Mouse (Mus musculus): ENCODE results near the gene Gm19426. TPM values are rescaled to one million over a fixed set of nuclear protein-coding genes. Genes with fewer than 3 reads are reported as not detected.

Gm19426 gene
- polyA plus RNA-seq, 1 experiment = 3.7 TPM

DNA sequence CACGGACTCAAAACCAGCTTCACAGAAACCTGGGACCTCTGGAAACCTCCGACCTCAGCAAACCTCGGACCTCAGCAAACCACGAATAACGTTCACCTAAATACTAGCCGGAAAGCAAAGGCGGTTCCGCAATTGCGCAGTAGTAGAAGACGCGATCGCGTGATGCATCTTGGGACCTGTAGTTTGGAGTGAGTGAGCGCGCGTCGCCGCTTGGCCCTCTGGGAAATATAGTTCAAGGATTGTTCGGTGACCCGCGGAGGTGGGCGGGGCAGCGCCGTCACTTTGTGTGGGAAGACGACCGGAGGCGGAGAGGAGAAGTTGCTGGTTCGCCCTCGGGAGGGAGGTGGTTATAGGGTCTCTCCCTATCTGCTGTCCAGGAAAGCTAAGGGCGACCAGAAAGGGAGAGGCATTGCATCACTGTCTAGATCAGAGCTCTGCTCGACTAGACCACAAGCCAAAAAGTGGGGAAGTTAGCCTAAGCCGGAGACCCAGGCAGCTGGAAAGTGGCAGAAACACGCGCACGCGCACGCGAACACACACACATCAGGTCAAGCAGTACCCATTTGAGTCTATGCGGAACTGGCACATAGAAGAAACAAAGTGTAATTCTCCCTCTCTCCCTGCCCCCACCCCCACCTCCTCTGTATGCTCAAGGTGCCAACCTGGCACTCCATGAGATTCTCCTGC is 16.1 kb downstream of the Gm19426 start, which contains the start of gene Clp1:
Gene Clp1 (minus strand): TSS at position 179 of the 687 bp plus-strand sequence.
- DNase-seq (ENCODE audit: extremely low spot score in 1 of 2, low spot score in 1 of 2) = peak; percentile 95 to 99

DNA sequence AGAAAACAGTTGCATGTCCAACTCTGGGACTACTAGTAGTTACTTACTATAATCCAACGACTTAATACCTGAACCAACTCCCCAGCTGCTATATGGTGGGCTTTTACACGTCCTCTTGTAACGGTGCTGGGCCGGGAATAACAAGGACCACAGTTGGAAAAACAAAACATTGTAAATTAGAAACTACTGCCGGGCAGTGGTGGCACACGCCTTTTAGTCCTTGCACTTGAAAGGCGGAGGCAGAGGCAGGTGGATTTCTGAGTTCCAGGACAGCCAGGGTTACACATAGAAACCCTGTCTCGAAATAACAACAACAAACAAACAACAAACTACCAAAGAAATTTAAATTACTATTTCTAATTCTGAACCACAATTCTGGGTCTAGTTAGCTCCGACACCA is 16.7 kb downstream of the Gm19426 start:
- DNase-seq (ENCODE audit: extremely low spot score in 1 of 2, low spot score in 1 of 2) = no peak

DNA sequence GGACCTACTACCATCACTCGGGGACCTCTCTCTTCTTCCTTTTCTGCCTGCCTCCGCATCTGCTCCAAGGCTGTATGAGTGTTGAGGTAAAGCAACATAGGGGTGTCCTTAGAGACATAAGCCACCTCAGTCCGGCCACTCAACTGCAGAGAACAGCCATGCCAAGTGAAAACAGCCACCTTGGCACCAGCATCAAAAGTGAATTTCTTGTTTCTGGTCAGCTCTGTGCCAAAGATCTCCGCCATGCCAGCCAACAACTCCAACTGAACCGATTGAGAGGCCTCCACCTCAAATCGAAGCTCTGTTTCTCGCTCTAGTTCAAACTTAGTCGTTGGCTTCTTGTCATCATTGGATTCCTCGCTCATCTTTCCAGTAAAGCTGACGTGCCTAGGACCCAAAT is 17.7 kb downstream of the Gm19426 start:
- no peak for DNase-seq (ENCODE audit: extremely low spot score in 1 of 2, low spot score in 1 of 2)

DNA sequence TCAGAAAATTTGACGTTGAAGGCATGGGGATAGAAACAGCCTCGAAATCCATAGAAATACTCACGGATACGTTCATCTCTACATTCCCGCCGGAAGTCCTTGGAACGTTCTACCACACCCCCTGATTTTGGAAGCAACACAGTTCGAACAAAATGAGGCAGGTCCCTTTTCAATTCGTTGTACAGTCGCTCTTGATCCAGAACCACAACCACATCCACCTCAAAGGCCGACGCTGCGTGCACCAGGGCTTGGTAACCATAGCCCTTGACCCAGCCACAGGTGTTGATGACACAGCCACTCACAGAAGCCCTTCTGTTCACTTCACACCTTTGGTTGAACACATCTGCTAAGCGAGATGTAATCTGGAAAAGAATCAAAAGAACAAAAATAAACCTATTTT is 19.6 kb downstream of the Gm19426 start:
- no peak for DNase-seq (ENCODE audit: extremely low spot score in 1 of 2, low spot score in 1 of 2)

DNA sequence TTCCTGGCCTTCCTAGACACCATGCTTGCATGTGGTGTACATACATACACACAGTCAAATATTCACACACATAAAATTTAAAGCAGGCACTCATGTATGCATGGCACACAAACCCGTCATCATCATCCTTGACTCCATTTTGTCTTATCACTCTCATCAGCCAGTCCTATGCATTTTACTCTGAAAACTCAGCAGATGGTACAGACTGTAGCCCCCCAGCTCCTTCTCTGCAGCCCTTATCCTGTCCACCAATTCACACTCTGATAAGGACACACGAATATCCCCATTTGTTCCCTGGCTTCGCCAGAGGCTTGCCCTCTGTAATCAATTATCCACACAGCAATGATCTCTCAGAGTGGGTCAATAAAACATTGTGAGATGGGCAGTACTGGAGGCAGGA is 22.3 kb downstream of the Gm19426 start:
- no peak for DNase-seq (ENCODE audit: extremely low spot score in 1 of 2, low spot score in 1 of 2)

DNA sequence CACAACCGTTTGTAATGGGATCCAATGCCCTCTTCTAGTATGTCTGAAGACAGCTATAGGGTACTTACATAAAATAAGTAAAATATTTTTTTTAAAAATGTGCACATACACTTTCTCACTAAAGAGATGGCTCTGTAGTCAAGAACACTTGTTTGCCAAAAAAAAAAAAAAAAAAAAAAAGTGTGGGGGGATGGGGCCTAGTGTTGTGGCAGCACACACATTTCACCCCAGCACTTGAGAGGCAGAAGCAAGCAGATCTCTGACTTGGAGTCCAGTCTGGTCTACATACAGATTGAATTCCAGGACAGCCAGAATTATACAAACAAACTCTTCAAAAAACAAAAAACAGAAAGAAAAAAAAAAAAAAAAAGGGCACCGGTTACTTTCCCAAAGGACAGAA is 22.7 kb downstream of the Gm19426 start:
- DNase-seq (ENCODE audit: extremely low spot score in 1 of 2, low spot score in 1 of 2) = no peak

DNA sequence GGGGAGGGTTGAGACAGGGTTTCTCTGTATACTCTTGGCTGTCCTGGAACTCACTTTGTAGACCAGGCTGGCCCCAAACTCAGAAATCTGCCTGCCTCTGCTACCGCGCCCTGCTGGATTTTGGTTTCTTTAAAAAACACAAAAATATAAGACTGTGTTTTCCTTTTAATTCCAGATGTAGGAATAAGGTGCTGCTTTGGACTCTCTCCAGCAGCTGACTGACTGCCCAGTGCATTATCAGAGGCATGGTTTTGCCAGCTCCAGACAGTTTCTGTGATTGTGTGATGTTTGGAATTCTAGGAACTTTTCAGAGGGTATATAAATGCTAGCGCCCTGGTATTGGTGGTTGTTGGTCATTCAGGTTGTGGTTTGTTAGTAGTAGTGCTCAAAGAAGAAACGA is 26.1 kb downstream of the Gm19426 start:
- DNase-seq (ENCODE audit: extremely low spot score in 1 of 2, low spot score in 1 of 2) = no peak

DNA sequence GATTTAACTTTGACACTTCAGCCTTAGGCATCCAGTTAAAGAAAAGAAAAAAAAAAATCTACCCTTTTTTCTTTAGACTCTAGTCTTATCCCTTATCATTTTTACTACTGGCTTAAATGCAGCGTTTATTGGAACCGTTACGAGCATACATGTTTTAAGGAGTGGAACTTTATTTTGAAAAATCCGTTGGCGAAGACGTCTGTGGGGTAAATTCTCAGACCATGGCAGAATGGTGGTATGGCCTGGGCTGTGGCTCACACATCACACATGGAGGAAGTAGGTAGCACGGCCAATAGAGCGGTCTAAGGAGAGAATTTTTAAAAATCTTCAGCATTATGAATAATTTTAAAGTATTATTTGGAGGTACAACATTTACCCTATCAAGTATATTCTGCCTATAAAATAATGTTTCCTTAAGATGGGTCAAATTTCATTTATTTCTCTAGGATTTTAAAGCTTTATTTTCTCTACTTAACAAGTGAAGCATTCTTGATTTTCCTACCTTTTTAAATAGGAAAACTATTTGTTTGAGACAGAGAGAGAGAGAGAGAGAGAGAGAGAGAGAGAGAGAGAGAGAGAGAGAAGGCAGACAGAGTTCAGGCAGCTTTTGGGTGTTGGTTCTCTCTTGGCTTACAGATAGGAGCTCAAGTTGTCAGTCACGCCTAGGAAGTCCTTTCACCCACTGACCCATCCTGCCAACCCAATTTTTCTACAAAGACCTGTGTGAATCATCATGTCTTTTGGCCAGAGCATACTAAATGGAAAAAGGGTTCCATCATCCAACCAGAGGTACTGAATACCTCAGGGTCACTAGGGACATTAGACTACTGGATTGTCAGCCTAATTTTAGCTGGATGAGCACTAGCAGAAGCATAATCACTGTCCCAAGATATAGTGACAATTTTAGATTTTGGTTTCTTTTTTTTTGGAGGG is 26.8 kb downstream of the Gm19426 start:
- DNase-seq (ENCODE audit: extremely low spot score in 1 of 2, low spot score in 1 of 2) = peak in 1 of 2 experiments; percentile 16

DNA sequence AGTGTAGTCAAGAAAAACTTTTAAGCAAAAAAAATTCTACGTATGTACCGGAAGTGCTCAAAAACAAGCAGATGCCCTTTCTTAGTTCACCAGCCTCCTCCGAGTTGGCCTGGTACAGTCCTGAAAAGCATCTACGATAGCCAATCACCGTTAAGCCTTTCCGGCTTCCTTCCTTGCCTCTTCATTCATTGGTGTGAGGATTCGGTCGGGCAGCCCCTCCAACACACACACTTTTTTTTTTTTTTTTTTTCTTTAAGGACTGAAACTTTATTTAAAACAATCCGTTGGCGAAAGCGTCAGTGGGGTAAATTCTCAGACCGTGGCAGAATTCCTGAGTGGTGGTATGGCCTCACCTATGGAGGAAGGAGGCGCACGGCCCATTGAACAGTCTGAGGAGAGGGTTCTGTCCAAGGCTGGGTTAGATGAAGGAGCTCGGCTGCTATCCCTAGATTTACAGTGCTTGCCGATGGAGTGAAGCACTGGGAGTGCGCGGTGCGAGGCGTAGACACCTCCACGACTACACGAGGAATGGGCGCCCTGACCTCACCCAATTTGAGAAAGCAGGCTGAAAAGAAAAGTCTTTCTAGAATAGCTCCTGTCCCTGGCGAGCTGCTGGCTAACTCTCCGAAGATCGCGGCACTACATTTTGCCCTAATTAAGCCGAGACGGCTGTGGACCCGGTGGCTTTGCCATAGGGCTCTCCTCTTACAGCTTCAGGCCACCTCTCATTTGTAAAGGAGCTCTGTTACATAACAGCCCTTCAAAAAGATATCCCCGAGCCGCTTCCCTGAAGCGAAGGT is 27.7 kb downstream of the Gm19426 start:
- DNase-seq (ENCODE audit: extremely low spot score in 1 of 2, low spot score in 1 of 2) = peak; percentile 91 to 92

DNA sequence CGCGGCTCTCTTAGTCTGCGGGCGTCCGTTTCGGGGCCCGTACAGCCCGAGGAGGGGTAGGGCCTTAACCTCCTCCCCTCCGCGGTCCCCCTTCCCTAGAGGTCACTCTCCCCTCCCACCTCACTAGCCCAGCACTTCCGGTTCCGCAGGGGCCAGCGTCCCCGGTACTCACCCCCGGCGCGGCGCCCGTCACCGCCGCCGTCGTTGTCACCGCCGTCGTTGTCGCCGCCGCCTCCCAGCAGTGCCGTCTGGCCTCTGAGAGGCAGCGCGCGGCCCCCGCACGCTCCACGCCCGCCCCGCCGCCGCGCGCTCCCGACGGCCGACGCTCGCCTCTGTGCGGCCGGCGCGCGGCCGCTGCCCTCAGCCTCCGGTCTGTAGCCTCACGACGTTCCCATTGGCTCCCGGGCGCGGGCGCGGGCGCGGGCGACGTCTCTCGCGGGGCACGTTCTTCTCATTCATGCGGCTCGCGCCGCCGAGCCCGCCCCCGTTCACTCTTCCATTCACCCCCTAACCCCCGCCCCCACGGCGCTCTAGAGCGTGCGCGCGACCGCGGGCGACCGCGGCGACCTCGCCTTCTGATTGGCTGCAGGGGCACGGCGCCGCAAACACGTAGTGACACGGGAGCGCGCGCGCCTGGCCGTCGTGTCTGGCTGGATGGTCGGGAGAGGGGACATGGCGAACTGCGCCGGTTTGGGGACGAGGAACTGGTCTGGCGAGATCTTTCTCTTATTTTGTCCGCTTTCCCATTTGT is 28.5 kb downstream of the Gm19426 start, which contains the start of gene Zdhhc5:
Gene Zdhhc5 (minus strand): TSS at position 370 of the 751 bp plus-strand sequence.
- DNase-seq (ENCODE audit: extremely low spot score in 1 of 2, low spot score in 1 of 2) = peak; percentile 95 to 98

DNA sequence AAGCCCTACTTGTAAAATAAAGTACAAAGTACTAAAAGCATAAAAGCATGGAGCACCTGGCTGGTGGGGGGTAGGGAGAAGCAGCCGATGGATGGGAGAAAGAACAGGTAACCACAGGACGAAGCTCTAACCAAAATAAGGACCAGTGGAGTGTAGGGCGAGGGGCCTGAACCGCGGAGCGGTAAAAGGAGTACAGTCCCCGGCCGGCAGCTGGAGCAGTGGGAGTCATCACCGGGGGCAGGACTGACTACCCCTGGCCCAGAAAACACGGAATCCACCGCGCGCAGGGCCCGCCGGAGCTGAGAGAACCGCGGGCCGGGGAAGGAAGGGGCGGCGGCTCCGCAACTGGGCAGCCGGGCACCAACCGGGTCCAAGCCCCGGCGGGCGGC is 29.0 kb downstream of the Gm19426 start:
- DNase-seq (ENCODE audit: extremely low spot score in 1 of 2, low spot score in 1 of 2) = peak in 1 of 2 experiments; percentile 25

DNA sequence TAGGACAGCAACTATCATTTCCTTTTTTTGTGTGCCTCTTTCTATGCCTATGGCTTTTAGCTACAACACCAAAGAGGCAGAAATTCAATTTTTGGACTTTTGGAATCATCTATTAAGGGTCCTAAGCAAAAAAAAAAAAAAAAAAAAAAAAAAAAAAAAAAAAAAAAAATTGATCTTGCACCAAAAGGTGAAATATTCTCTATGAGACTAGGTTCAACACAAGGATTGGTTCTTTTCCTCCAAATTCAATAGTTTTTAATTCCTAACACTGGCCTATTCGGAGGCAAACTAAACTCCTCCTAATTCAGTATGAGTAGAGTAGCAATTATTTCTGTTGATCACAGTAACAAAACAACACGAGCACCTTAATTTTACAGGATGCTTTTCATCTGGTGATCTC is 31.6 kb downstream of the Gm19426 start:
- no peak for DNase-seq (ENCODE audit: extremely low spot score in 1 of 2, low spot score in 1 of 2)

DNA sequence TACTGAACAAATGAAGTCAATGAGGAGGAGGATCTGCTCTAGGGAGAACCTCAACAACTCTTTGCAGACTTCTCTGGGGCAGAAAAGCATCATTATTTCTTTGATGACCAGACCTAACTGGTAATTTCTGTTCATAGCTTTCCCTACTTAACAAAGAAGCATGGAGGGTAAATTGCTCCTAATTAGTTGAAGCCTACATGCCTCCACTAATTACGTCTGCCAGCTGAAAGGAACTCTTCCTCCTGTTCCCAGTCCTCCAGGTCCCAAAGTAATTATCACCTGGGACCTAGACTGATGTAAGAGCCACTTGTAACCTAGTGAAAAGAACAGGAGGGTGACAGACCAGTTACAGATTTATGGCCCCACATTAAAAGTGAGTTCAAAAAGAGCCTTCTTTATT is 35.9 kb downstream of the Gm19426 start:
- no peak for DNase-seq (ENCODE audit: extremely low spot score in 1 of 2, low spot score in 1 of 2)

DNA sequence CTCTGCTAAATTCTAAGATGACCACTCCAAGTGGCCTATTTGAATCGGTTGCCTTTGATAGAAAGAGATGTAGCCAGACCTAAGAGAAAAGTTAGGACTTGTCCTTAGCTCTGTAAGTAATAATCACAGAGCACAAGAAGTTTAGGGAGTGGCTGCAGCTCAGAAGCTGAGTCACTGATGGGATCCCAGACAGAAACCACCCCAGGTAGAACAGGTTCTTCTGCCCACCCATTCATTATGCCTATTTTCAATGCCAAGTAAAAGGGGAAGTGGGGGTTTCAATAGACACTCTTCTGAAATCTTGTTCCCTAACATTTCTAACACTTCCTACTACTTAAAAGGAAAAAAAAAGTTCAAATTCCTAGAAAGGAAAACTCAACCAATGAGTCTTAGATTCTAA is 38.2 kb downstream of the Gm19426 start:
- no peak for DNase-seq (ENCODE audit: extremely low spot score in 1 of 2, low spot score in 1 of 2)

DNA sequence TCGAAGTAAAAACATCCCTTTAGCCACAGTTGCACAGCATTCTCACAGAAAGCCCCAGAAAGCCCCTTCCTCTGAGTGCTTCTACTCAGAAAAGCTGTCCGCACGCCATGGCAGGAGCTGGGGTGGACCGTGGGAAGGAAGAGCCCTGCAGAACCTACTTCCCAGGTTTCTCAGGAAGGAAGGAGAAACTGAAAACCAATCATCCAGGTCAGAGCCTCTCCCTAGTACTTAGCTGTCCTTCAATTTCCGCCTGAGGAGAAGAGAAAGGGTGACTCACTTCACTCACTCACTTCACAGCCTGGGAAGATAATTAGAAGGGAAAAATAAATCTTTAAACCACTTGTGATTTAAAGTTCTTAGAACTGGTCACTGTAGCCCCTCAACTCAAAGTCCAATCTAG is 39.1 kb downstream of the Gm19426 start:
- DNase-seq (ENCODE audit: extremely low spot score in 1 of 2, low spot score in 1 of 2) = no peak

DNA sequence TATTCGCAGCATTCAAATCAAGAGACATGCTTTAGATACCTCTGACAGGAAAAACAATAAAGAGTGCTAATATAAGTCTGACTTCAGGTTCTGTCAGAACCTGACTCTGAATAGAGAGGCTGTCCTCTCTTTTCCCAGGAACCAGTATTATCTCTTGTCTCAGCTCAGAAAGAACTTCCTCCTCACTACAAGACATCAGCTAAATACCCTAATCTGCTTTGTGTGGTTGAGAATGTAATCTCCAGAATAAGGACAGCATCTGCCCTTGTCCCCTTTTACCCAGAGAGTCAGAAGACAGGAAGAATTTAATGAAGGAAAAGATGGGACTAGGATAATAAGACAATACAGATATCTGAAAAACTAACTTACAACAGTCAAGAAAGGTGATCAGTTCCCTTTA is 40.0 kb downstream of the Gm19426 start:
- DNase-seq (ENCODE audit: extremely low spot score in 1 of 2, low spot score in 1 of 2) = no peak

DNA sequence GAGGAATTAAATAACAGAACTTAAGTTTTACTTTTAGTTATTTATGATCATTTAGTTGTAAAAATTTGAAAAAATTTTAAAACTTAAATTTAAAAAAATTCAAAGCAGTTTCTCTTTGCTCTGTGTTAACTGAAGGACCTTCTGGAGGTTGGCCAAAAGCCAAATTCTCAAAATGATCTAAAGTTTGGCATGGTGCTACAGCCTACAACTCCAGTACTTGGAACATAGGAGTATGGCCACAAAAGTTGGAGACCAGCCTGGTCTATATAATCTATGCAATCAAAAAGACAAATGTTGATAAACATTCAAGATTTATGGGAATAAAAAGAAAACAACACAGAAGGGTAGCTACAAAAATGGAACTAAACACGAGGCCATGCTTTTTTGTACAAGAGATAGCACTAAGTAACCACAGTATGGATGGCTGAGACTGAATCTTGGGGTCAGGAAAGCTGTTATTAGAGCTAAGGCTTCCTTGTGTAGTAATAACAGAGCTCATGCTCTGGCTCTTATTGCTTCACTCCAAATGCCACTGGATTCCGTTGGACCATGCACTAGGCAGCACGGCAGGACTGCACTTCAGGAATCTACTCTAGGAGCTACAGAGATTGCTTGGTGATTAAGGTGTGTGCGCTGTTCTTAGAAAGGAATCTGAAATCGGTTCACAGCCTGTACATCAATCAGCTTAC is 48.3 kb downstream of the Gm19426 start:
- DNase-seq (ENCODE audit: extremely low spot score in 1 of 2, low spot score in 1 of 2) = no peak
